Mouse (Mus musculus) right cerebral cortex, adult 18-20 months (tissue): ENCODE results near the gene Acvr1.
A peak's percentile ranks its signal among the peaks of the same experiment; 100 is the strongest.

ENCODE experiments used
- DNase-seq: peaks from one replicate; pipeline ENCODE4 v3.0.0; 2022; ENCODE audit warnings: mixed read lengths

Gene Acvr1

DNA sequence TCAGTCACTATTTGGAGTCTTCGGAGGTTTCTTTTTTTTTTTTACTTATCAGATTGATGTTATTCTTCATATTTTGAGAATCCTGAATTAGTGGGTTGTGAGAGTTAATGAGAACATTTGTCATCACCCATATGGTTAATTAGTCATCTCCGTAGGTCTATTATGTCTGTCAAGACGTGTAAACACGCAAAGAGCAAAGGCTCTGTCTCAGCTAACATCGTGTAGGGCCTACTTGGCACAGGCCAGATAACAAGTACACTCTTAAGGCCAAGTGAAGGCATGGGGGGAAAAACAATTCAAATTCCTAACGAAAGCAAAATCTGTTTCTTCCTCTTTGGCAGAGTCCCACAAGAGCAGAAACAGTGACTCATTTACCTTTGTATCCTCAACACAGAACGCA is 178.4 kb downstream of the Acvr1 start:
- no peak for DNase-seq

DNA sequence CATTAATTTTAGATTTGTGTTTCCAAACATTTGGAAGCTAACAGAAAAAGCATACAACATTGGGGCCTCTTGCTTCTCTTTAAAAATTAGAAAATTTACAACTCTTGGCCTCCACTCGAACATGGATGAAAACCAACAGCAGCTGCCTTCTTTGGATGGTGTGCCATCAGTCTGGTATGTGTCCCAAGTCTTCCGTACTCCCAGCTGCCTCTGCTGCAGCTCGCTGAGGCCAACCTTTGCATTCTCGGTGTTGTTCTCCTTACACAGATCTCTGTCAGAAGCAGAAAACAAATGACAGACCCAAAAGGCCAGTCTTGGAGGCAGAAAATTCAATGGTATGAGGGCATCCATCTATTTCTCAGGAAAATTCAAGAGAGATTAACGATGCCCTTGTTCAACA is 186.9 kb downstream of the Acvr1 start:
- DNase-seq: no peak

DNA sequence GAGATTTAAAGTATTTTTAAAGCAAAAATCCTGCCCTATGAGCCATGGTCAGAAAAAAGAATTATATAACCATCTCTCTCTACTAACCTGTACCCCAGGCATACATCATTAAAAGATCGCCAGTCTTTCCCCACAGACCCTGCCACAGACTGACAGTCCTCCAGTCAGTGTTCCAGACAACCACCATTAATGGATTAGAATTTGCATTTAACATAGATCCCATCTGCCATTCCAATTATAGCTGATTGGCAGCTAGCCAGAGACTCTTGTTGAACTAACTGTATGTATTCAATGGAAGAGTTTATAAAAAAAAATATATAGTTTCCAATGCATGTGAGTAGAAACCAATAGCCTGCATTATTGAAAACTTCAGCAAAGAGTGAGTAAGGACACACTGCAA is 187.5 kb downstream of the Acvr1 start:
- DNase-seq: no peak

DNA sequence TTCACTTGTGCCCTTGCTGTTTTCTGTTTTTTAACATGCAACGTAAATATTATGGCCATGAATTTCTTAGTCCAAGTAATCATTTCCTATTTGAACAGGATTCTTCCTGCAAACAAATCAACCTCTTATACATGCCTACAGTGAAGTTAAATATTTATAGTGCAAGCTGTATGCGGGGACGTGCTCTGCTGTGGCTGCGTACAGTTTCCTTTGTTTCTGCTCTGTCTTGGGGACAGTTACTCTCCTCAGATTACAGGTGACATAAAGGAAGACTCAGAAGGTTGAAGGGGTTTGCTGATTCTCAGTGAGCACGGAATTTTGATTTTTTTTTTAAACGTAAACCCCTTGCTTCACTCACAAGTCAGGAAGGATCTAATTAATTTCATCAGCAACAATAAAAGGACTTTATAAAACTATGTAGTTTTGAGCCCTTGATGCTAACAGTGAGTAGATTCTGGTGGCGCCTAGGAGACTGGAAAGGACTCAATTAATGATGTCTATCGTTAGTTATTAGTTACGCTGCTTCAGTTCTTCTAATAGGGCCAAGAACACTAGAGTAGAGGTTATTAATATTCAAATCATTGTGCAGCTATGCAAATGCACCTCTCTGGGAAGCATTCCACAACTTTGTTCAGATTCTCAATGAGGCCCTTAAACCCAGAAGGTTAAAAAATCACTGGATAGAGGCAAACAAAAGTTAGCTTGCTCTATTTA is 189.4 kb downstream of the Acvr1 start:
- no peak for DNase-seq

DNA sequence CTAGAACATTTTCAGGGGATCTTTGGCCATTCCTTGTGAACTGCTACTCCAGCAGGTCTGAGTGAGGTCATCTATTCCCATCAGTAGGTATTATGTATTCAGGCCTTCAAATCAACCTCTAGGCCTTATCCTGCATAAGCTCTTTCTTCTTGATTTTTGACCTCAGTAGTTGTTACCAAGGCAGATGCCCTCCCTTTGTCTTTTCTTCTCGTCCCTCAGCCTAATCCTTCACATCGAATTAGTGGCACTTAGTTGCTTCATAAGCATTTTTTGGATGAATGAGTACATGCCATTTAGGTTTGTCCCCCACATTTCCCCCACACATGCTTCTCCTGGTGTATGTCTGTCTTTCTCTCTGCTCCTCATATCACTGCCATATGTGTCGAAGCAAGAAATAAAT is 200.8 kb downstream of the Acvr1 start:
- DNase-seq: no peak

DNA sequence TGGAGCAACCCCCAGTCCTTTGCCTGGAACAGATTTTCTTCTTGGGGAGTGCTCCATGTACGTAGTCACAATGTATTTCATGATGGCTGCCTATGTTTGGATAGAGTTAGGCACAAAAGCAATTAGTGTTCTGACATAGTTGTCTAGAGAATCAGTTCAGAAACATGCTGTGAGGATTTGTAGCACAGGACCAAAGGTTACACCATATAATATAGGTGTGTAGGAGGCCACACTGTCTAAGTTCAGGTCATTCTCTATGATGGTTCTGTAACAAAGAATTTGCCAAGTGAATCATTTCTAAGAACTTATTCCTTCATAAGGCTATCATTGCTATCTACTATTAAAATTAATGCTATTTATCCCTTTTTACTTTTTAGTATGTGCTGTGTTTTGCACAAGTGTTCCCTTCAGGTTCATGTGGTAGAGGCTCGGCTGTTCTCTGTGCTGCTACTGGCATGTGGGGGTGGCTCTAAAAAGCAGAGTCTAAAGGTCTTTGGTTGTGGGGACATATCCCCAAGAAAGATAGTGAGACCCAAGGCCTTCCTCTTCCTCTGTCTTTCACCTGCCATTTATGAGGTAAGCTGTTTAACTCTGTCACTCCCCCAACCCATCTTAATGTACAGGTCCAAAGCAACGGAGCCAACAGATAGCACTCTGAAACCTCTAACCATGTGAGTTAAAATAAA is 205.5 kb downstream of the Acvr1 start:
- no peak for DNase-seq

DNA sequence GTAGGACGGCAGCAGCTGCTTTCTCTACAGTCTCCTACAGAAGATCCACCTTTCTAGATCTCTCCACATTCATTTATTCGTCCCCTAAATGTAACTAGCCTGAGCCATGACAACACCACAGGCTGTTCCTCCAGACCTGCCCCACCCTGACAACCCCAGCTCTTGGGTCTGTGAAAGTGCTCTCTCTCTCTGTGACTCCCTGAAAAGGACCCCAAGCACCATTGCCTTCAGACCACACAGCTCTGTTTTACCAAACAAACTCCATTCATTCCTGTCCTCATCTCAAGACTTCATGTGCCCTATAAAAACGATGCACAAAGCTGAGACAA is 208.9 kb downstream of the Acvr1 start:
- no peak for DNase-seq

DNA sequence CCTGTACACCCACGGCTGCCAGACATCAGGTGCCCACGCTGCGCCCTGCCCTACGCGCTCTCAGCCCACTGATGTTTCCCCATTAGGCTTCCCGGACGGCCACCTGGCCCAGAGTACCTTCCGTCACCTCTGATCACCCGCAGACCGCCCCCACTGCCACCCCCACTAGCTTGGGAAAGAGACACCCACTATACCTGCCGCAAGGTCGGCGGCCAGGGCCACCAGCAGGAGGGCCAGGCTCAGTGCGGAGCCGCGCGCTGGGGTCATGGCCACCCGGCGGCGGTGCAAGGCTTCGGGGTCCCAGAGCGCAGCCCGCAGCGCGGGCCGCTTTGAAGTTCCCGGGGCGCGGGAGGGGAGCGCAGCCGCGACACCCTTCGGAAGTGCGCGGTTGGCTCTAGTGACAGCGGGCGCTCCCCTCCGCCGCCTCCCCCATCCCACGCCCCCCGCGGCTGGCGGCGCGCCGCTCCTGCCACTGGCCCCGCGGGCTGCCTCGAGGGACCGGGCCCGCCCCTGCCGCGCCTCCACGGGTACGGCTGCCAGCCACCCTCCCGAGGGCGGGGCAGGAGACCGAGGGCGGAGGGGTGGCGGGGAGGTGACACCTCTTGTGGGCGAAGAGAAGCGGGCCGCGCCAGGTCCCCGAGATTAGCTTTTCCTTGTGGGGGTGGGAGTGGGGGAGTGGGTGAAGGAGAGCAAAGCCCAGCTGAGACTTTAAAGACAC is 209.4 kb downstream of the Acvr1 start, which contains the start of gene Acvr1c:
Acvr1c (minus strand) TSS at position 482 of the 718 bp plus-strand sequence.
- DNase-seq: peak; percentile 67

DNA sequence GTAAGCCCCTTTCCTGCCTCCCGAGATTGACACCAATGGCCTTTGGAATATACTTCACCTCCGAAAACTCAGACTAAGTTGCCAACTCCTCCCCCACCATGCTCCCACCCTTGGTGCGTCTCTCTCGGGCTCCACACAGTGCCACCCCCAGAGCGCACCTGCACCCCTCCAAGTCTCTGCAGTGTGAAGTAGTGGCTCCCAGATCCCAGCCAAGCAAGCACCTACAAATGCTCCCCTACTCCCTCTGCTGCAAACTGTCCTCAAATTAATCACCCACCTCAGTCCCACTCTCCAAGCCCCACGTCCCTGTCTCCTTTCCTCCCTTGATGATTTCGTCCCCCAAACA is 209.9 kb downstream of the Acvr1 start:
- DNase-seq: peak; percentile 22

DNA sequence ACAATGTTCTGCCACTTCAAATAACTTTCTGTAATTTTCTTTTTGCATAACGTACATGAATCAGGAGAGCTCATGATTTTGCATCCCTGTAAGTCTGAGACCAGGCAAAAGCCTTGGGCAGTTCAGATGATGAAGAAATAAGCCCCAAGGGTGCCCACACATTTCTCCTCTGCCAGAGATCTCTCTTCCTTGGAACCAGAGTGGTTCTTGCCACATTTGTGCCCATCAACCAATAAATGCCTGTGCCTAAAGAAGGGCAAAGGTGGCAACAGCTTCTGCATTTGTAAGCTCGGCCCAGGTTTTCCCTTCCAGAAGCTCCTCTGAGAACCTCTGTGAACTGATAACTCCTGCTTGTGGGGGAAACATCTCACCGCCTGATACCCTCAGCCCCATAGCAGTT is 212.6 kb downstream of the Acvr1 start:
- DNase-seq: no peak

DNA sequence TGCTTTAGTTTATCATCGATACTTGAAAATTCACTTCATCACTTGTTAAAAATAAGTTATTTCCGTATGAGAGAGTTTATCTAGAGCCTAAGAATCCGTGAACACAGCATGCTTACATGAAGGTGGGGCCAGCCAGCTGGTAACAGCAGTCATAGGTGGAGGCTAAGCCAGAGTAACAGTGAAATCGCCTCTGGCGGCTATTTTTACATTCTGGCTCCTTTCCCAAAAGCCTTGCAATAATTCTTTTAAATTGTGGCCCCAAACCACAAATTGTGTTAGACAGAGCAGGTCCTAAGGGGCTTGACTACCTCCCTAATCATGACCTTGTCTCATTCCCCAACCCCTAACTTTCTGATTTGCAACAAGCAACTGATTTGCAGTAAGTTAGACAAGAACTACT is 214.1 kb downstream of the Acvr1 start:
- no peak for DNase-seq

DNA sequence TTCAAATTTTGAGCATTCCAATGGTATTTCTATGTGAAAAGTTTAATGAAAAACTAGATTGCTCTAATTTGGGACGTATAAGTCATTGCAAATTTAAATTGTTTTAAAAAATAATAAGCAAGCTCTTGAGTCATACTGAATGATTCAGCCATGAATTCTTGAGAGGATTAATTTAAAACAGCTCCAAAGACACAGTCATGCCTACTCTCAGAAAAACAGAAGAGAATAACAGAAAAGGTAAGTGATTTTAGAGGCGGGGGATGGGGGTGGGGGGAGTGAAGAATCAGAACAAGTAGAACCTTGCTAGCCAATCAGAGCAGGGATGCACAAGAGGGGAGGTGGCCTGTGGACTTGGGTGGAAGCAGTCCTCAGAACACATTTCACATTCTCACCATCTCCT is 216.3 kb downstream of the Acvr1 start:
- DNase-seq: no peak
